ENCODE assay signal across 34 mouse cellular contexts in the genomic region with DNA sequence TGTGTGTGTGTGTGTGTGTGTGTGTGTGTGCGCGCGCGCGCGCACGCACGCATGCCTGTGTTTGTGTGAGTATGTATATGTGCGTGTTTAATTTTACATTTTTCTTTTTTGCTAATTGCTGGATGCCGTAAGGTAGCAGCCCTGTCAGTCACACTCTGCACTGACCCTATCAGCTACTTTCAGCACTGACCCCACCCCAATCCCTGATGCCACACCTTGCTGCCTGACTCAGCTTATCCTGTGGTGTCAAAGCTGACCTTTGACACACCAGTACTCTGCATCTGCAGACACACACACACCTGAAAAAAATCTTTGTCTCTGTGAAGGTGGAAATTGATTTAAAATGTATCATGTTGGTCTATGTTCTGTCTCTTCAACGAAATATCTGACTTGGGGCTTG. TPM values are rescaled to one million over a fixed set of nuclear protein-coding genes. Genes with fewer than 3 reads are reported as not detected.
"Had no signal": no experiment of that assay in that cellular context is flagged by ENCODE, and none has a peak within 500 bp of the region (broad histone marks: within the 10 kb centered on the region; RNA-seq: fewer than 3 reads in every experiment).

No protein-coding gene starts in this region.

- H3K9me3 ChIP-seq: heart, embryonic 13.5 days; heart, embryonic 15.5 days; hindbrain, embryonic 12.5 days; intestine, embryonic 15.5 days; kidney, embryonic 15.5 days; limb, embryonic 10.5 days; limb, embryonic 12.5 days had no signal

- H3K27ac ChIP-seq: heart, adult 2 months; heart, embryonic 13.5 days; heart, embryonic 15.5 days; hindbrain, embryonic 12.5 days; hindbrain, embryonic 14.5 days; intestine, embryonic 15.5 days; kidney, embryonic 15.5 days; kidney, postnatal 0 days; limb, embryonic 10.5 days; limb, embryonic 12.5 days had no signal

- ATAC-seq: hindbrain, embryonic 16.5 days; inflammation-experienced regulatory T-cells, adult 6 months; intestine, embryonic 15.5 days had no signal

- H3K4me2 ChIP-seq: heart, embryonic 11.5 days; heart, embryonic 13.5 days; heart, embryonic 15.5 days; hindbrain, embryonic 12.5 days; hindbrain, embryonic 14.5 days; intestine, embryonic 15.5 days; kidney, embryonic 15.5 days; limb, embryonic 12.5 days had no signal

- H3K36me3 ChIP-seq: heart, embryonic 13.5 days; heart, embryonic 15.5 days; hindbrain, embryonic 12.5 days; intestine, embryonic 15.5 days; kidney, embryonic 15.5 days; limb, embryonic 10.5 days; limb, embryonic 12.5 days had no signal

- H3K4me3 ChIP-seq: heart, adult 2 months; heart, embryonic 13.5 days; heart, embryonic 15.5 days; hindbrain, embryonic 12.5 days; intestine, embryonic 15.5 days; kidney, embryonic 15.5 days; limb, embryonic 10.5 days; limb, embryonic 12.5 days had no signal

- H3K27me3 ChIP-seq: intestine, embryonic 15.5 days had no signal

- DNase-seq: gastrocnemius, postnatal 14 days; gastrocnemius, postnatal 36 days; heart, adult 11 months; heart, adult 2 months; heart, postnatal 14 days; heart, postnatal 36 days; kidney, adult 11 months; kidney, adult 2 months; kidney, adult 9 months; kidney, postnatal 14 days; kidney, postnatal 36 days; layer of hippocampus, adult 9-11 months; layer of hippocampus, postnatal 36 days had no signal

- H3K9ac ChIP-seq: heart, embryonic 13.5 days; heart, embryonic 15.5 days; hindbrain, embryonic 12.5 days; hindbrain, embryonic 14.5 days; intestine, embryonic 15.5 days; kidney, embryonic 15.5 days; limb, embryonic 12.5 days had no signal

RNA-seq across cellular contexts. Expression of gene Mogat2, which starts 3.7 kb away (rescaled TPM):
- total RNA-seq: gastrocnemius, adult 18-20 months; gastrocnemius, adult 8-10 months; gastrocnemius, postnatal 36 days; heart, adult 2 months; heart, postnatal 14 days; heart, postnatal 36 days; layer of hippocampus, adult 18-20 months; layer of hippocampus, adult 8-10 months; layer of hippocampus, postnatal 14 days; layer of hippocampus, postnatal 36 days; left cerebral cortex, adult 18-20 months; left cerebral cortex, adult 8-10 months; left cerebral cortex, postnatal 25 days had no signal
- polyA plus RNA-seq: inflammation-experienced regulatory T-cells, adult 6 months had no signal

RNA-seq across cellular contexts. Expression of gene Map6, which starts 25.1 kb away (rescaled TPM):
- total RNA-seq: liver, adult 2 months had no signal
